Mouse (Mus musculus) kidney, embryonic 14.5 days (tissue): ENCODE data around the gene Rnase4. TPM values are rescaled to one million over a fixed set of nuclear protein-coding genes. Genes with fewer than 3 reads are reported as not detected.

Experiments
- ATAC-seq: fragments of 200-750 bp; cut with Nextera tagmentation; 2 replicates; pipeline ENCODE4 v1.8.0; 2017; ENCODE audit warnings: moderate number of reproducible peaks, mild to moderate bottlenecking, moderate TSS enrichment, moderate library complexity; ENCODE audit not compliant: low FRiP score, low TSS enrichment
- H3K27ac ChIP-seq: fragments of 300-500 bp; sonication (generic); 2 replicates; pipeline ENCODE4 v1.5.1; 2014; ENCODE audit warnings: low read depth, mild to moderate bottlenecking, low read length, moderate library complexity, mixed read lengths
- H3K27me3 ChIP-seq: fragments of 300-500 bp; sonication (generic); 2 replicates; pipeline ENCODE4 v1.6.1; 2014; ENCODE audit warnings: mild to moderate bottlenecking, low read length; ENCODE audit not compliant: control insufficient read depth, insufficient read depth
- H3K36me3 ChIP-seq: fragments of 300-500 bp; sonication (generic); 2 replicates; pipeline ENCODE4 v1.6.1; 2014; ENCODE audit warnings: low read length, mixed read lengths; ENCODE audit not compliant: control insufficient read depth, insufficient read depth
- H3K4me1 ChIP-seq: fragments of 300-500 bp; sonication (generic); 2 replicates; pipeline ENCODE4 v1.6.1; 2014; ENCODE audit warnings: low read length, mixed read lengths; ENCODE audit not compliant: control insufficient read depth, insufficient read depth
- H3K4me2 ChIP-seq: fragments of 300-500 bp; sonication (generic); replicated peaks from 2 replicates; pipeline ENCODE4 v1.6.1; 2014; ENCODE audit warnings: low read depth, mild to moderate bottlenecking, low read length
- H3K4me3 ChIP-seq: fragments of 300-500 bp; sonication (generic); 2 replicates; pipeline ENCODE4 v1.5.1; 2014; ENCODE audit warnings: mild to moderate bottlenecking, low read length
- H3K9ac ChIP-seq: fragments of 300-500 bp; sonication (generic); 2 replicates; pipeline ENCODE4 v1.6.1; 2014; ENCODE audit warnings: low read depth, mild to moderate bottlenecking, low read length, moderate library complexity
- H3K9me3 ChIP-seq: fragments of 300-500 bp; sonication (generic); 2 replicates; pipeline ENCODE4 v1.6.1; 2016; ENCODE audit warnings: low read length; ENCODE audit not compliant: control insufficient read depth
- WGBS: fragments of 180-500 bp; shearing (Covaris S2); extraction: QIAGEN DNeasy Blood & Tissue Kit; methylation state at CpG from one replicate; pipeline ENCODE4 v1.1.7; 2014; 5-methylcytosine and 5-hydroxymethylcytosine counted together
- polyA plus RNA-seq: library from polyadenylated mRNA; unstranded; fragments of >200 nt; fragmentation: Nextera tagmentation; extraction: Ambion mirVana; gene quantifications from 2 replicates; pipeline ENCODE4 v1.2.1, GENCODE M21; 2014

Gene Rnase4
- polyA plus RNA-seq, 1 experiment from 2014 or later, result 38.9 TPM

DNA sequence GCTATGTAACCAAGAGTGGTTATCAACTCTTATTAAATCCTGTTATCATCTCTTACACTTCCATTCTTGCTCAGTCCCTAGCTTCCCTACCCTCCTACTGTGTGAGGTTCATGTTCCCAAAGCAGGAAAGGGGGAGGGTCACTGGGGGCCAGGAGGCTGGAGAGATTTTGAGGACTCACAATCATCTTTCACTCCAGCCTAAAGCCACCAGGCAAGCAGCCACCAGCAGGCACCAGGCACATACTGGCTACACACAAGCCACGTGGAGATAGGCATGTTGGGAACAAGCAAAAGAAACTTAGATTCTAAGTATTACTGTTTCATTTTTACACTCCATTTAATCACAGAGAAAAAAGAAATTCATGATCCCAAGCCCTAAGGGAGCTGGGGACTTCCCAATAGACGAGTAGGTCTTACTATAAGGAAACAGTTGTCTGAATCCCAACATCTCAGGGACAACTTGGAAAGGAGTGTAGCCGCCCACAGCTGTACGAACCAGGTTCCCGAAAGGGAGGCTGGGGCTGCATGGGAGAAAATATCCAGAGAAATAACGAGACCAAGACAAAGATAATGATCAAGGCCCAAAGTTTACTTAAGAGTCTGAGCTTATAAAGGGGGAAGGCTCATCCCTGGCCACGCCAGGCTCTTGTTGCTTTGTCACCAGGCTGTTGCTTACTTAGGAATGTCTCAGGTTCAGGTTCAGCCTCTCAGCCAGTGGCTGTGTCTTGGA, 40.4 kb downstream of the Rnase4 start:
- H3K9ac ChIP-seq, result no peak overlapping the region
- H3K4me1 ChIP-seq, result no peaks in the 10 kb centered on the region
- no peak overlapping the region for H3K27ac ChIP-seq
- no peak overlapping the region for H3K4me3 ChIP-seq
- 76% methylated on average over 7 of the region's 7 CpGs for WGBS
- no peaks in the 10 kb centered on the region for H3K27me3 ChIP-seq
- ATAC-seq, result no peak
- no peaks in the 10 kb centered on the region for H3K9me3 ChIP-seq
- H3K4me2 ChIP-seq, result no peak overlapping the region
- H3K36me3 ChIP-seq, result no peaks in the 10 kb centered on the region

- ATAC-seq, result no peak
- Histone ChIP-seq H3K4me2 (no peak overlapping the region), H3K36me3 (no peaks in the 10 kb centered on the region), H3K9me3 (no peaks in the 10 kb centered on the region), H3K9ac (no peak overlapping the region), H3K27ac (no peak overlapping the region), H3K4me1 (no peaks in the 10 kb centered on the region), H3K4me3 (no peak overlapping the region), H3K27me3 (no peaks in the 10 kb centered on the region)
- WGBS, result 92% methylated on average over 4 of the region's 4 CpGs
Observed at GRCm38 (mm10) chr14:51132372-51132771, 41.5 kb downstream of the Rnase4 start.

DNA sequence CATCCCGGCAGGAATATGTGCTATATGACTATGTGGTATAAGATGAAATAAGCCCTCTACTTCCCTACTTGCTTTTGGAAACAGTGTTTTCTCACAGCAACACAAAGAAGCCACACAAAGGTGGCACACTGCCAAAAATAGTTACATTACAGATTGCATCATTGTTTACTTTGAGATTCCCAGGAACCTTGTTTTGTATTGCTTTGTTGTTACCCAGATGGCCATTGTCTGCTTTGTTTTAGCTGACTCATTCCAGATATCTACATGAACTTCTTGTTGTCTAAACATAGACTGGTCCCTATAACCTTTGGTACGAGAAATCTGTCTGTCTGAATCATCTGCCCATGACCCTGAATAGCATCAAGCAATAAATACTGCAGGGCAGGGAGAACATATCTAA, 49.5 kb downstream of the Rnase4 start:
- no peaks in the 10 kb centered on the region for H3K36me3 ChIP-seq
- no peak overlapping the region for H3K27ac ChIP-seq
- WGBS, result 67% methylated on average over 2 of the region's 2 CpGs
- no peaks in the 10 kb centered on the region for H3K27me3 ChIP-seq
- H3K9ac ChIP-seq, result no peak overlapping the region
- H3K4me1 ChIP-seq, result no peaks in the 10 kb centered on the region
- no peak overlapping the region for H3K4me2 ChIP-seq
- ATAC-seq, result no peak
- H3K9me3 ChIP-seq, result no peaks in the 10 kb centered on the region
- no peak overlapping the region for H3K4me3 ChIP-seq

GRCm38 (mm10) chr14:51142119-51142518, 51.2 kb downstream of the Rnase4 start:
- Histone ChIP-seq H3K4me2 (no peak overlapping the region), H3K36me3 (no peaks in the 10 kb centered on the region), H3K4me1 (no peaks in the 10 kb centered on the region), H3K27ac (no peak overlapping the region), H3K9ac (no peak overlapping the region), H3K27me3 (no peaks in the 10 kb centered on the region), H3K9me3 (no peaks in the 10 kb centered on the region), H3K4me3 (no peak overlapping the region)
- WGBS, result 82% methylated on average over 4 of the region's 4 CpGs
- ATAC-seq, result no peak

GRCm38 (mm10) chr14:51142568-51142967, 51.7 kb downstream of the Rnase4 start:
- H3K4me1 ChIP-seq, result no peaks in the 10 kb centered on the region
- no peaks in the 10 kb centered on the region for H3K27me3 ChIP-seq
- no peaks in the 10 kb centered on the region for H3K36me3 ChIP-seq
- ATAC-seq, result no peak
- no peak overlapping the region for H3K4me2 ChIP-seq
- H3K4me3 ChIP-seq, result no peak overlapping the region
- H3K27ac ChIP-seq, result no peak overlapping the region
- WGBS, result 87% methylated on average over 3 of the region's 3 CpGs
- H3K9ac ChIP-seq, result no peak overlapping the region
- H3K9me3 ChIP-seq, result no peaks in the 10 kb centered on the region

GRCm38 (mm10) chr14:51143287-51143686, 52.4 kb downstream of the Rnase4 start:
- ATAC-seq, result no peak
- no peak overlapping the region for H3K27ac ChIP-seq
- H3K4me1 ChIP-seq, result no peaks in the 10 kb centered on the region
- no peaks in the 10 kb centered on the region for H3K9me3 ChIP-seq
- WGBS, result 80% methylated on average over 4 of the region's 4 CpGs
- no peak overlapping the region for H3K4me2 ChIP-seq
- no peak overlapping the region for H3K9ac ChIP-seq
- no peaks in the 10 kb centered on the region for H3K36me3 ChIP-seq
- H3K27me3 ChIP-seq, result no peaks in the 10 kb centered on the region
- no peak overlapping the region for H3K4me3 ChIP-seq

GRCm38 (mm10) chr14:51143937-51144336, 53.1 kb downstream of the Rnase4 start:
- WGBS, result 66% methylated on average over 2 of the region's 2 CpGs
- Histone ChIP-seq H3K4me2 (no peak overlapping the region), H3K4me1 (no peaks in the 10 kb centered on the region), H3K27me3 (no peaks in the 10 kb centered on the region), H3K27ac (no peak overlapping the region), H3K4me3 (no peak overlapping the region), H3K36me3 (no peaks in the 10 kb centered on the region), H3K9ac (no peak overlapping the region), H3K9me3 (no peaks in the 10 kb centered on the region)
- no peak for ATAC-seq

DNA sequence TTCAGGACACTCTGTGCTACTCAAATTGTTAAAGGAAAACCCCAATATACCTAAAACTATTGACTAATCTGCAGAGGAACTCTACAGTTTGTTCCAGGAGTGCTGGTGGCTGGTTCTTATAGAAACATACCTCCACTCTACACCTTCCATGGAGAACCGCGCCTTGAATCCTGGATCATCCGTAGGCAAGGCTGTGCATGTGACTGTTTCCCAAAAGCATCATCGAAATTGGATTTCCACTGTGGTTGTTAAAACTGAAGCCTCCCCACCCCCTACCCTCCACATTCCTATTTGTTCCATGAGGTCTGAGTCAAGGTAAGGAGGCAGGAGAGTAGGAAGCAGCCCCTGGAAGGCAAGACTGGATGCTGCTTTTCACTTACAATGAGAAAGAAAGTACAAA, 53.6 kb downstream of the Rnase4 start:
- H3K27ac ChIP-seq, result no peak overlapping the region
- H3K4me3 ChIP-seq, result no peak overlapping the region
- H3K4me2 ChIP-seq, result no peak overlapping the region
- H3K9ac ChIP-seq, result no peak overlapping the region
- H3K9me3 ChIP-seq, result no peaks in the 10 kb centered on the region
- 95% methylated on average over 4 of the region's 4 CpGs for WGBS
- H3K4me1 ChIP-seq, result no peaks in the 10 kb centered on the region
- H3K36me3 ChIP-seq, result no peaks in the 10 kb centered on the region
- ATAC-seq, result no peak
- H3K27me3 ChIP-seq, result no peaks in the 10 kb centered on the region

DNA sequence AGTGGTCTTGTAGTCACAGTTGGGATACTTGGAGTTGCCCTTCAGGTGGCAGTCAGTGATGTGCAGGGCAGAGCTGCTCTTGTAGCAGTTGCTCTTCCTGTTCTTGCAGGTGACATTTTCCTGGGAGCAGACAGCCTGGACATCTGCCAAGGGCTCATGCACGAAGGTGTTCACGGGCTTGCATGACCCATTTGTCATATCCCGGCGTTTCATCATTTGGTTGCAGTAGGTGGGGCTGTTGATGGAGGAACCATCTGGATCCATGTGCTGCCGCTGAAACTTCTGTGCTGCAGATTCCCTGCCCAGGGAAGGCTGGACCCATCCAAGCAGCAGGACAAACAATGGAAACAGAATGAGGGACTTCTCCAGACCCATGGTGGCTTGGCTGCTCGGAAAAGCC, 54.6 kb downstream of the Rnase4 start:
- no peaks in the 10 kb centered on the region for H3K9me3 ChIP-seq
- H3K4me3 ChIP-seq, result no peak overlapping the region
- no peak overlapping the region for H3K27ac ChIP-seq
- no peaks in the 10 kb centered on the region for H3K36me3 ChIP-seq
- H3K27me3 ChIP-seq, result no peaks in the 10 kb centered on the region
- H3K4me2 ChIP-seq, result no peak overlapping the region
- no peak overlapping the region for H3K9ac ChIP-seq
- WGBS, result 77% methylated on average over 6 of the region's 6 CpGs
- ATAC-seq, result no peak
- H3K4me1 ChIP-seq, result no peaks in the 10 kb centered on the region
